In genomic region chr2:26496451-26496850, GRCm38 (mm10) we compare ENCODE assay signal across 8 mouse cellular contexts. TPM values are rescaled to one million over a fixed set of nuclear protein-coding genes. Genes with fewer than 3 reads are reported as not detected.
DNase-seq lines count a peak whose midpoint lies in the region; ATAC-seq and TF ChIP-seq lines count a peak whose summit lies in the region.

No protein-coding gene starts in this region.

- DNase-seq in lung, embryonic 14.5 days, result no peak
- DNase-seq in lung, postnatal 14 days, result no peak
- no peak for DNase-seq in midbrain, embryonic 14.5 days
- DNase-seq in urinary bladder, postnatal 4 days (ENCODE audit: low spot score in 2 of 2), result no peak
- no peak for DNase-seq in adrenal gland, adult (ENCODE audit: inconsistent age in 2 of 2, low spot score in 1 of 2)
- no peak for DNase-seq in frontal cortex, adult 2 months (ENCODE audit: extremely low spot score in 1 of 2, low spot score in 1 of 2)

- no peak overlapping the region for H3K4me2 ChIP-seq in lung, embryonic 14.5 days
- peak overlapping the region; percentile 75; the same call in 1 of the 2 replicates for H3K4me2 ChIP-seq in heart, embryonic 16.5 days (ENCODE audit: low read depth, low read length)
- H3K4me2 ChIP-seq in midbrain, embryonic 14.5 days (ENCODE audit: low read length), result peak overlapping the region; percentile 21

- TF ChIP-seq CTCF in lung, embryonic 14.5 days (IDR thresholded peaks at IDR 0.05; ENCODE audit: low read depth), result no peak

- H3K4me3 ChIP-seq in lung, embryonic 14.5 days (ENCODE audit: low read depth, low read length), result no peak overlapping the region
- no peak overlapping the region for H3K4me3 ChIP-seq in heart, embryonic 16.5 days (ENCODE audit: low read length)
- no peak overlapping the region for H3K4me3 ChIP-seq in midbrain, embryonic 14.5 days (replicated peaks; ENCODE audit: low read depth, low read length)

- H3K4me1 ChIP-seq in lung, embryonic 14.5 days (ENCODE audit: insufficient read depth), result peaks cover 51% of the 10 kb centered on the region
- H3K4me1 ChIP-seq in heart, embryonic 16.5 days (ENCODE audit: control insufficient read depth, insufficient read depth, low read length), result peaks cover 71% of the 10 kb centered on the region
- peaks cover 89% of the 10 kb centered on the region for H3K4me1 ChIP-seq in midbrain, embryonic 14.5 days (ENCODE audit: control insufficient read depth, insufficient read depth, low read length)

- H3K36me3 ChIP-seq in lung, embryonic 14.5 days (ENCODE audit: insufficient read depth), result peaks cover 22% of the 10 kb centered on the region; the same call in 1 of the 2 replicates
- 0 out of 2 replicates have a peak, but pooled peaks cover 4% of the 10 kb centered on the region for H3K36me3 ChIP-seq in heart, embryonic 16.5 days (ENCODE audit: control insufficient read depth, insufficient read depth)
- H3K36me3 ChIP-seq in midbrain, embryonic 14.5 days (ENCODE audit: control insufficient read depth, insufficient read depth, low read length), result no peaks in the 10 kb centered on the region

- H3K9me3 ChIP-seq in lung, embryonic 14.5 days (ENCODE audit: low read depth, low read length), result no peaks in the 10 kb centered on the region
- no peaks in the 10 kb centered on the region for H3K9me3 ChIP-seq in heart, embryonic 16.5 days (replicated peaks; ENCODE audit: control insufficient read depth, low read length)
- no peaks in the 10 kb centered on the region for H3K9me3 ChIP-seq in midbrain, embryonic 14.5 days (ENCODE audit: control insufficient read depth, low read length)

- H3K27ac ChIP-seq in lung, embryonic 14.5 days (ENCODE audit: low read depth), result 0 out of 2 replicates have a peak overlapping the region, but pooled peaks have one; percentile 48
- peak overlapping the region; percentile 88 for H3K27ac ChIP-seq in heart, embryonic 16.5 days (ENCODE audit: low read length)
- H3K27ac ChIP-seq in midbrain, embryonic 14.5 days (replicated peaks; ENCODE audit: low read depth, low read length), result 0 out of 2 replicates have a peak overlapping the region, but pooled peaks have one; percentile 26

- no peaks in the 10 kb centered on the region for H3K27me3 ChIP-seq in lung, embryonic 14.5 days (ENCODE audit: insufficient read depth, low read length)
- no peaks in the 10 kb centered on the region for H3K27me3 ChIP-seq in heart, embryonic 16.5 days (ENCODE audit: control insufficient read depth, insufficient read depth, low read length)
- no peaks in the 10 kb centered on the region for H3K27me3 ChIP-seq in midbrain, embryonic 14.5 days (ENCODE audit: control insufficient read depth, insufficient read depth, low read length)

- 70% methylated on average over 3 of the region's 3 CpGs for WGBS in lung, embryonic 14.5 days
- WGBS in heart, embryonic 16.5 days, result 77% methylated on average over 3 of the region's 3 CpGs
- 81% methylated on average over 3 of the region's 3 CpGs for WGBS in midbrain, embryonic 14.5 days

- no peak for ATAC-seq in lung, embryonic 14.5 days (ENCODE audit: insufficient read depth)
- ATAC-seq in common myeloid progenitor, adult 5-6 weeks (replicated peaks; ENCODE audit: low read depth, poor library complexity, severe bottlenecking), result 0 out of 2 replicates have a peak, but pooled peaks have one; percentile 8
- no peak for ATAC-seq in heart, embryonic 16.5 days (replicated peaks; ENCODE audit: extremely low read depth, insufficient read depth, low FRiP score)
- ATAC-seq in midbrain, embryonic 14.5 days (ENCODE audit: low FRiP score, low TSS enrichment), result no peak

- H3K9ac ChIP-seq in lung, embryonic 14.5 days, result no peak overlapping the region
- H3K9ac ChIP-seq in heart, embryonic 16.5 days (ENCODE audit: low read length), result 0 out of 2 replicates have a peak overlapping the region, but pooled peaks have one; percentile 17
- H3K9ac ChIP-seq in midbrain, embryonic 14.5 days (replicated peaks; ENCODE audit: low read length), result no peak overlapping the region

RNA-seq across cellular contexts. Expression of gene Notch1, which starts 20.0 kb away (rescaled TPM):
- polyA plus RNA-seq in lung, embryonic 14.5 days (2014; fragmentation: Nextera tagmentation; extraction: Ambion mirVana), result 37.7 and 44.0 TPM in 2 replicates
- 6.5 and 13.7 TPM in 2 replicates for total RNA-seq in common myeloid progenitor, adult 5-6 weeks (2017)
- polyA plus RNA-seq in heart, embryonic 16.5 days (2015; fragmentation: Nextera tagmentation; extraction: Ambion mirVana), result 17.9 and 21.8 TPM in 2 replicates
- 22.0 and 33.9 TPM in 2 replicates for polyA plus RNA-seq in midbrain, embryonic 14.5 days (2014; fragmentation: Nextera tagmentation; extraction: Ambion mirVana)
- polyA plus RNA-seq in frontal cortex, adult 2 months (2012; rRNA removed), result 13.0 and 13.2 TPM in 2 replicates

RNA-seq across cellular contexts. Expression of gene Sec16a, which starts 51.4 kb away (rescaled TPM):
- polyA plus RNA-seq in lung, embryonic 14.5 days (2014; fragmentation: Nextera tagmentation; extraction: Ambion mirVana), result 36.0 and 36.5 TPM in 2 replicates
- 20.1 and 44.2 TPM in 2 replicates for total RNA-seq in common myeloid progenitor, adult 5-6 weeks (2017)
- polyA plus RNA-seq in heart, embryonic 16.5 days (2015; fragmentation: Nextera tagmentation; extraction: Ambion mirVana), result 14.5 and 14.8 TPM in 2 replicates
- 24.3 and 32.4 TPM in 2 replicates for polyA plus RNA-seq in midbrain, embryonic 14.5 days (2014; fragmentation: Nextera tagmentation; extraction: Ambion mirVana)
- polyA plus RNA-seq in frontal cortex, adult 2 months (2012; rRNA removed), result 30.8 and 36.1 TPM in 2 replicates

Comparison
In these comparisons a context has a peak if more than half of its experiments do, and no peak if none do; other contexts are left out.
1. H3K27ac ChIP-seq: peak in every context shown above with its lines; median percentile 88 in heart, embryonic 16.5 days; 48 in lung, embryonic 14.5 days; 26 in midbrain, embryonic 14.5 days.